Mouse (Mus musculus) kidney, adult 8-10 months (tissue): ENCODE measurements at regions not wholly inside any gene's neighbourhood (a gene's known extent, or its start where the extent isn't known, plus 50 kb on each side); places are given as distances from the start of the nearest gene placed in this dataset.

Experiments used
- DNase-seq, 2 experiments: peaks; one replicate each; pipeline ENCODE4 v3.0.0; 2022

DNA sequence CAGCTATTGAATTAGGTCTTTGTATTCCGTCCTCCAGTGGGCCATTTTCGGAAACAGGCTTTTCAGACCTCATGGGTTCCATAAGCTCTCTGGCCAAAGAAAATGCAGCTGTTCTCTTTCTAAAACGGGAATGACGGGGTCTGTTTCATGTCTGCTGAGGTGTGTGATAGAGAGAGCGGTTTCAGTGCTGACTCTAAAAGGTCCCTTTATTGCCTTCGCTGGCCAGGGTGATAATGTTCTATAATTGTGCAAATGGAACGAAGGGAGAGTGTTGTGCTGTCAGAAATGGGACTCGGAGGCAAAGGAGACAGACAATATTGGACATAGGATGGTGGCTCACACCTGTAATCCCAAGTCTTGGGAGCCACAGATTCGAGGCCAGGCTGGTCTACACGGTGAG is 53.5 kb upstream of the Osbpl8 start:
- DNase-seq, result no peak

GRCm38 (mm10) chr10:111108658-111109633 is 55.6 kb upstream of the Osbpl8 start:
- peak in 1 of 2 experiments; percentile 63 for DNase-seq

DNA sequence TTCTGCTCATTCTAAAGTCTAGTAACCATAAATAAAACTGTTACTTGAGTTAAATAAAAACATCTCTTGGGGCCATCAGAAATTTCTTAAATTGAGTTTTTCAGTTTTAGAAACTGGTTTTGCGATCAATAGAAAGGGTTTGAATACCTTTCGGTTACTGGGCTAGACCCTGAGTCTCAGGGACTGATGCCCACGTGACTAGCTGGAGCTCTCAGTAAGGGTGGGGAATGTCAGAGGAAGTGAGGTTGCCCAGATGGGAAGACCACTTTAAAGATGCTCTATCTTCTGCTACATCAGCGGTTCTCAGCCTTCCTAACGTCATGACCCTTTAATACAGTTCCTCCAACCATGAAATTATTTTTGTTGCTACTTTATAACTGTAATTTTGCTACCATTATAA is 56.7 kb upstream of the Osbpl8 start:
- DNase-seq, result no peak

- peak; percentile 47 to 87 for DNase-seq
These were observed 57.2 kb upstream of the Osbpl8 start for GRCm38 (mm10) chr10:111107387-111107786.

DNA sequence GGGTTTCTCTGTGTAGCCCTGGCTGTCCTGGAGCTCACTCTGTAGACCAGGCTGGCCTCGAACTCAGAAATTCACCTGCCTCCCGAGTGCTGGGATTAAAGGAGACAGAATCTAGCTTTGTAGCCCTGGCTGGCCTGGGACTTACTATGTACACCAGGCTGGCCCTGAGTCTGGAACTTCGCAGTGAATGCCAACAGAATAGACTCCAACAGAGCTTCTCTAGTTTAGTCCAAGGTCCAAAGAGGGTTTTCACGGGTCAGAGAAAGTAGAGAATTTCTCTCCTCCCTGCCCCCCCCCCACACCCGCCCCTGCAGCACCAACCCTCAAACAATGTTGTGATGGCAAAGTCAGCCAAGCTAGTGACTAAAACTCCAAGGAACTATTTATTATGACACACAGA is 58.1 kb upstream of the Osbpl8 start:
- peak; percentile 62 to 76 for DNase-seq

DNA sequence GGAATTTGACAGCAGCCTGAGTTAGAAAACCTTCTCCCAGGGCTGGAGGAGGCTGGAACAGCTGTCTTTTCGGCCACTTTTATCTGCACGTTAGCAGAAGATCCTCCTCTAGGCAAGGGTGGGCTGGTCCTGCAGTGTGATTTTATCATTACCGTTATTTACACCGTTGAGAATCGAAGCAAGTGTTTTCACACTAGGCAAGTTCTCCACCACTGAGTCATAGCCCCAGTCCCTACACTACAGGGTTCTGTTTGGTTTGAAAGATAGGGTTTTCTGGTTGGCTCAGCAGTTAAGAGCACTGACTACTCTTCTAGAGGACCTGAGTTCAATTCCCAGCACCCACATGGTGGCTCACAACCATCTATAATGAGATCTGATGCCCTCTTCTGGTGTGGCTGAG is 58.9 kb upstream of the Osbpl8 start:
- no peak for DNase-seq

GRCm38 (mm10) chr10:111103512-111103911 is 61.0 kb upstream of the Osbpl8 start:
- no peak for DNase-seq

- DNase-seq, result no peak
These were observed 61.5 kb upstream of the Osbpl8 start for GRCm38 (mm10) chr10:111103086-111103485.

DNA sequence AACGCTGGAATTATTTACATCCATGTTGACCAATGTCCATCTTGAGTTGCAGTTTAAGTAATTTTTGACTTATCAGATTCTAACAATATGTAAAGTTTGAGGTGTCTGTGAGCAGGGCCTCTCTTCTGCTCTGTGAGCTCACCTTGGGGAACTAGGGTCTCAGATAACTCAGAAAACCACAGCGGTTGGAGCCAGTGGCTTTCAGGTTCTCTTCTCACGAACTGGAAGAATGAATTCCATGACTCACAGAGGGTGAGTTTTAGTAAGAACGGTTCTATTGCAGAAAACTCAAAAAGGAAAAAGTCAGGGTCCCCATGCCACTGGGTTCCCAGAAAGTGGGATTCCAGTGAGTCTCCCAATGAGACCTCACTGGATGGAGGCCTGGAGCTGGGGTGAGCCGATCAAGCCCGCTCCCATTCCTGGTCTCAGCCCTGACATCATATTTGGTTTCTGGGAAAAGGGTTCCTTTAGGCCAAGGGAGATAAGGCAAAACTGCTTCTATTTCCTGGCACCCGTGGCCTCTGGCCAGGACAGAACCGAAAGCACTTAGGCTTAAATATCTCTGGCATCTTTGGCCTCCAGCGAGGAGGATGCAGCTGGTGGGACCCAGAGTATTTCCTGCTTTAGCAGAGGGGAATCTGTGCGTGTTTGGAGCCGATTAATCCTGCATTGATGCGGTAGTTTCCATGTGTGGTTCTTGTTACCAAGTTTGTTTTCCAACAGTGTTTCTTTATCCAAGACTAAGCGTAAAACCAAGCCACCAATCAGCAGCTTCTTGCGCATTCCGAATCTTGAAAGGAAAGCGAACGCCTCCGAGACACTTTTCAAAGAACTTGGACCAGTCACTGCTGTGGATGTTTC is 62.4 kb upstream of the Osbpl8 start:
- DNase-seq, result peak; percentile 63 to 65

- peak; percentile 66 to 74 for DNase-seq
These were observed 64.6 kb upstream of the Osbpl8 start for GRCm38 (mm10) chr10:111099812-111100464.

DNA sequence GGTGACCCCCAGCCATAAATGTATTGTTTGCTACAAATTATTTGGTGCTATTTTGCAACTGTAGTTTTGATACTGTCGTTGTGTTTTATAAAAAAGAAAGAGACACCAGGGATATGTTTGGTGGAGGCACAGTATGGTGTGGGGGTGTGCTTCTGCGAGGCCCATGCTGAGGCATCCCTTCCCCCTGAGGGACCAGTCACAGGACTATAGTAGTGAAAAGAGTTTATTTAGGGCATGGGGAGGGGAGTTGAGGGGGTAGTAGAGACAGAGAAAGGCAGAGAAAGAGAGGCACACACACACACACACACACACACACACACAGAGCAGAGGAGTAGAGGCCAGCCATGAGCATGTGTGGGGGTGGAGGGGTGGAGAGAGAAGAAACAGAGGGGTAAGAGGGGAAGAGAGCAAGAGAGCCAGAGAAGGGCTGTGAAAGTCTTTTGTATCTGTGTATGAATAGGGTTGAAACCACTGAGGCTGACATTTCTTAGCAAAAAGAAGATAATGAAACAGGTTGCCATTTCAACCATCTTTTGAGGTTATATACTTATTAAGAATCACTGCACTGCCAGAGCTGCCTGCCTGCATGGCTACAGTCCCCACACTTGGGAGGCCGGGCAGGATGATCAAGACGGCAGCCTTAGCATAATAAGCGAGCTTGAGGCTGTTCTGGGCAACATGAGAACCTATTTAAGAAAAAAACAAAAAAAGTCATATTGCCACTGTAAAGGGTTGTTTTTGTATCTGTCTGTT is 65.3 kb upstream of the Osbpl8 start:
- DNase-seq, result no peak

- DNase-seq, result no peak
These were observed 67.3 kb upstream of the Osbpl8 start for GRCm38 (mm10) chr10:111097245-111097644.

- no peak for DNase-seq
These were observed 67.7 kb upstream of the Osbpl8 start for GRCm38 (mm10) chr10:111096811-111097210.

DNA sequence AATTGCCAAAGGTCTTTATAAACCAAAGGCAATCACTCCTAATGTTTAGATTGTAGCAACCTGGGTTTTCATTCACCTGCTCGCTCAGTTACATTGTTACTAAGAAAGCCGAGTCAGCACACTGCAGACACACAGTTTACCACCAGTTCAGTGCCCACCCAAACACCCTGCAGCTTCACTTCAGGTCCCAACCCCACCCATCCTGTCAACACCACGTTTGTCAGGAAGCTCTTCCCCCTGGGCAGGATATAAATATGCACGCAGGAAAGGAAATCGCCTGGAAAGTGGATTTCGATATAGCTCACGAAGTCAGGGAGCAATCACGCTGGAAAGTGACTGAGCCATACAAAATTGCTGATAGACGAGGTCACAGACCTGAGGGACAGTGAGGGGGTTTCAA is 70.1 kb upstream of the Osbpl8 start:
- DNase-seq, result no peak

GRCm38 (mm10) chr10:111089382-111089781 is 75.2 kb upstream of the Osbpl8 start:
- no peak for DNase-seq

GRCm38 (mm10) chr10:111085561-111085960 is 75.6 kb upstream of the Zdhhc17 start:
- no peak for DNase-seq

DNA sequence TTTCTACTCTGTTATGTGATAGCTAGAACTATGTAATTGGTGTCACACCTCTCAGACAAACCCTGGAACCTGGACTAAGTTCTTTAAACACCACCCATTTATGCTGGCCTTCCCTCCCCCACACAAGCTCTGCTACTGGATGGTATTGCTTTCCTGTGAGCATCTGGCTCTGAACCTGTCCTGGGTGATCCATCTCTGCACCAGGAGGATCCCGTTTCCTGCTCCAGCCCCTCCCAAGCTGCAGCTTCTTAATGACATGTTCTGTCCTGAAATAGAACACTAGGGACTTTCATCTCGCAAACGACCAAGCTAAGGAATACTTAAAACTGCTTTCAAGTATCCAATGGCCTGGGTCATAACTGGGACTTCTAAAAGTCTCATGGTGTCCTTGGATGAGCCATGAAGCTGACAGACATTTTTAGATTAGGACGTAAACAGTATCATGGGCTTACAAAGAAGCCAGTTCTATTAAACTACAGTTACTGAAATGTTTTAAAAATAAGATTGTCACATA is 74.4 kb upstream of the Zdhhc17 start:
- DNase-seq, result peak in 1 of 2 experiments; percentile 31

GRCm38 (mm10) chr10:111083861-111084260 is 73.9 kb upstream of the Zdhhc17 start:
- DNase-seq, result no peak

DNA sequence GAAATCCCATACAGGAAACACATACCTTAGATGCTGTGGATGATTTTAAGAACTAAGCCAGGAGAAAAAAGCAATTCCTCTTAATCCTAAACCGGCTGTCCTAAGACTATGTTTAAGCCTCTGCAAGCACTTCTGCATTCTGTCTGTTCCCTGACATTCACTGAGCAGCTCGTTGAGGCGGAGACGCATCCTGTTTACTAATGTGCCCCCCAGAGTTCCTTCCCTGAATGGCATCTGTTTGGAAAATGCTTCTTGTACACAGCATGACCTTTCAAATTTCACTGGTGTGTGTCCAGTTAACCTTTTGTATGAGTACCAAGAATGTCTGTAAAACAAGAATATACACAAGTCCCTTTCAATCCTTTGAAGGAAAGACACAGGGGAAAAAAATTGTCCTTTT is 73.4 kb upstream of the Zdhhc17 start:
- DNase-seq, result no peak

DNA sequence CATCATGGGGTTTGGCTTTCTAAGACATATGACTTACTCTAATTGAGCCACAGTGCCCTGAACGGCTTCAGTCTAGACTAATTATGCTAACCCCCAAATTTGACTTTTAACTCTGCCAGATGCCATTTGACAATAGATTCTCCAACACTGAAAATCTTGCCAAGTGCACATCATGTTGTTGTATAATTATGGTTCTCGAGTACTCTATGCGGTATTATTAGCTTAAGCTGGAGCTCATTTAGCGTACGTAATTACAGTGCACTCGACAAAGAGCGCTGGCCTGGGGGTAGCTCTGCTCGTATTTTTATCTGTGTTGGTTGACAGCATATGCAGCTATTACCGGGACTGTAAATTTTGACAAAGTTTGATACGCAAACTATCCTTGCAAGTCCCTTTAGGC is 70.4 kb upstream of the Zdhhc17 start:
- DNase-seq, result no peak

GRCm38 (mm10) chr10:111079051-111079450 is 69.1 kb upstream of the Zdhhc17 start:
- DNase-seq, result no peak

- DNase-seq, result no peak
These were observed 67.7 kb upstream of the Zdhhc17 start for GRCm38 (mm10) chr10:111077632-111078031.
